In the genomic region with DNA sequence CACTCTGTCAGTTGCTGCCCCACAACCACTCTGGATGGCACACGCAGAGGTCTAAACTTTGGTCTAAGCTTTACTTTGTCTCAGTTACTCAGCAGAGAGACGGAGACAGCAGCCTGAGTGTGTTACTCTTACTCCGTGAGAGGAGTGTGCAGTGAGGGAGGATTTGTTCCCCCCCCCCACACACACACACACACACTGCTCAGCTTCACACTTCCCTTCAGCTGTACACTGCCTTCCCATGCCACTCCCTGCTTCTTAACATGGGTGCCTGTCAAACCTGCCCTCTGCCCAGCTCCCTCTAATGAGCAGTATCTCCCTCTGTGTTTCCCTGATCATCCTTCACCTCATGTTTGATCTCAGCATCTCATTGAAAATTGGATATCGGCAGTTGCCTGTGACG, we compare ENCODE assay signal across 11 mouse cellular contexts.
"Had no signal": no experiment of that assay in that cellular context is flagged by ENCODE, and none has a peak within 500 bp of the region (broad histone marks: within the 10 kb centered on the region; RNA-seq: fewer than 3 reads in every experiment).

No protein-coding gene starts in this region.

- H3K9ac ChIP-seq: limb, embryonic 13.5 days; liver, embryonic 14.5 days had no signal

- H3K36me3 ChIP-seq: limb, embryonic 13.5 days had no signal

- H3K4me2 ChIP-seq: limb, embryonic 13.5 days had no signal

- DNase-seq: kidney, adult 11 months; kidney, adult 9 months; kidney, postnatal 10 days; kidney, postnatal 4 days; lung, adult 18-20 months; right cerebral cortex, adult 18-20 months; right cerebral cortex, postnatal 25 days; thymus, postnatal 36 days had no signal

- H3K27ac ChIP-seq: layer of hippocampus, adult 2 months; limb, embryonic 13.5 days; liver, embryonic 14.5 days had no signal

- H3K27me3 ChIP-seq: limb, embryonic 13.5 days had no signal

- H3K9me3 ChIP-seq: limb, embryonic 13.5 days had no signal

- H3K4me3 ChIP-seq: layer of hippocampus, adult 2 months; limb, embryonic 13.5 days had no signal

- H3K4me1 ChIP-seq: limb, embryonic 13.5 days had no signal
